Mouse (Mus musculus) forebrain, postnatal 0 days (tissue): ENCODE measurements around the gene Rnpepl1. TPM values are rescaled to one million over a fixed set of nuclear protein-coding genes. Genes with fewer than 3 reads are reported as not detected.

Experiments
- ATAC-seq: fragments of 200-750 bp; cut with Nextera tagmentation; 2 replicates; pipeline ENCODE4 v1.8.0; 2017; ENCODE audit warnings: mild to moderate bottlenecking, moderate library complexity
- DNase-seq: peaks from one replicate; pipeline ENCODE4 v3.0.0-alpha.2; 2015
- H3K27ac ChIP-seq: fragments of 300-500 bp; sonication (generic); 2 replicates; pipeline ENCODE4 v1.5.1; 2014; ENCODE audit warnings: low read depth, mild to moderate bottlenecking, antibody characterized with exemption, low read length, moderate library complexity, mixed read lengths
- H3K27me3 ChIP-seq: fragments of 300-500 bp; sonication (generic); 2 replicates; pipeline ENCODE4 v1.6.1; 2014; ENCODE audit warnings: mild to moderate bottlenecking, low read length, mixed read lengths; ENCODE audit not compliant: insufficient read depth
- H3K36me3 ChIP-seq: fragments of 300-500 bp; sonication (generic); 2 replicates; pipeline ENCODE4 v1.6.1; 2014; ENCODE audit warnings: mild to moderate bottlenecking, moderate library complexity; ENCODE audit not compliant: insufficient read depth
- H3K4me1 ChIP-seq: fragments of 300-500 bp; sonication (generic); 2 replicates; pipeline ENCODE4 v1.6.1; 2014; ENCODE audit warnings: antibody characterized with exemption; ENCODE audit not compliant: insufficient read depth
- H3K4me2 ChIP-seq: fragments of 300-500 bp; sonication (generic); 2 replicates; pipeline ENCODE4 v1.6.1; 2014; ENCODE audit warnings: low read depth, mild to moderate bottlenecking, moderate library complexity
- H3K4me3 ChIP-seq: fragments of 300-500 bp; sonication (generic); 2 replicates; pipeline ENCODE4 v1.5.1; 2014; ENCODE audit warnings: low read depth, low read length, mixed read lengths
- H3K9ac ChIP-seq: fragments of 300-500 bp; sonication (generic); 2 replicates; pipeline ENCODE4 v1.6.1; 2014; ENCODE audit warnings: mild to moderate bottlenecking
- H3K9me3 ChIP-seq: fragments of 300-500 bp; sonication (generic); 2 replicates; pipeline ENCODE4 v1.6.1; 2016; ENCODE audit warnings: low read length
- CTCF ChIP-seq: sonication (generic); IDR thresholded peaks from 2 replicates; pipeline ENCODE4 v1.5.1; 2016; ENCODE audit warnings: antibody characterized with exemption, control low read depth, low read depth
- WGBS: fragments of 180-500 bp; shearing (Covaris S2); extraction: QIAGEN DNeasy Blood & Tissue Kit; methylation state at CpG from one replicate; pipeline ENCODE4 v1.1.7; 2014; 5-methylcytosine and 5-hydroxymethylcytosine counted together
- polyA plus RNA-seq: library from polyadenylated mRNA; unstranded; fragments of >200 nt; fragmentation: Nextera tagmentation; extraction: Ambion mirVana; gene quantifications from 2 replicates; pipeline ENCODE4 v1.2.1, GENCODE M21; 2015
- total RNA-seq: library from RNA; depleted of rRNA; stranded (reverse); fragments of >200 nt; gene quantifications from 2 replicates; pipeline ENCODE4 v1.2.3, GENCODE M21; 2014

Rnpepl1 gene
- total and polyA plus RNA-seq, 2 experiments from 2014 or later, result 25.3 to 36.8 TPM

DNA sequence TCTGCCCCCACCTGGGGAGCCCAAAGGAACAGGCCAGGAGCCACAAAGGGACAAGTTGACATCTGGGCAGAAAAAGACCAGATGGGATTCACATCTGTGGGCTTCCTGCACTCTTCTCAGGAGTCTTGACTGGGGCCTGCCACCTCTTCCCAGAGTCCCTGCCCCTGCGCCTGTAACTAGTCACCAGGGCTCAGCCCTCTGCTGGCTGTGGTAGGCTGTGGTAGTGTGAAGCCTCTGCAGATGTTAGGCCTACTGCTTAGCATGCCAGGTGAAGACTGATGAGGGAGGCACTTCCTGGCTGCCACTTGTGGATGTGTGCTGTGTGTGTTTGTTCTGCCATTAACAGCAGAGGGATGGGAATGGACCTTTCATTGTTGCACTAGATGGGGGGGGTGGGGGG lies 1.7 kb downstream of the Rnpepl1 start:
- no peaks in the 10 kb centered on the region for H3K27me3 ChIP-seq
- no peak for DNase-seq
- 43% methylated on average over 1 of the region's 1 CpGs for WGBS
- peaks cover 28% of the 10 kb centered on the region for H3K4me1 ChIP-seq
- H3K9ac ChIP-seq, result peak overlapping the region; percentile 97
- H3K4me2 ChIP-seq, result peak overlapping the region; percentile 97
- peak; percentile 45 for TF ChIP-seq CTCF
- peaks cover 32% of the 10 kb centered on the region for H3K36me3 ChIP-seq
- no peak overlapping the region for H3K27ac ChIP-seq
- no peak for ATAC-seq
- H3K4me3 ChIP-seq, result peak overlapping the region; percentile 86
- H3K9me3 ChIP-seq, result no peaks in the 10 kb centered on the region

DNA sequence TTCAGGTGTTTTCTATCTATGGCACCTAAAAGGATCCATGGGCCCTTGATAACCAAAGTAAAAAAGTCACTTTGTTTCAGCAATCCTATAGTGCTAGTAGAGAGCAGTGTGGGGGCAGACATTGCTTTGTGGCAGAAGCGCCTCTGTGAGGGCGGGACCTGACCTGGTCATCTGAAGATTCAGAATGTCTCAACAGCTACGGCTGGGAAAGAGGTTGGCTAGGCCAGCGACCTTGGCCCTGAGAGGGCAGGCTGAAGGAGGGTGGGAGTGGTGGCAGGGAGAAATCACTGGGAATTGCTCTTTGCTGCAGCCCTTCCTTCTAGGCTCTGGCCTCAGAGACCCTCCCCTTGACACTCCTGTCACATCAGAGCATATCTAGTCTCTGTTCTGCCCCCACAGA lies 3.7 kb downstream of the Rnpepl1 start:
- H3K27me3 ChIP-seq, result no peaks in the 10 kb centered on the region
- 78% methylated on average over 4 of the region's 4 CpGs for WGBS
- H3K36me3 ChIP-seq, result peaks cover 51% of the 10 kb centered on the region
- TF ChIP-seq CTCF, result no peak
- no peak overlapping the region for H3K27ac ChIP-seq
- H3K4me2 ChIP-seq, result no peak overlapping the region
- no peak for DNase-seq
- no peaks in the 10 kb centered on the region for H3K9me3 ChIP-seq
- no peak overlapping the region for H3K4me3 ChIP-seq
- H3K9ac ChIP-seq, result no peak overlapping the region
- H3K4me1 ChIP-seq, result peaks cover 21% of the 10 kb centered on the region
- no peak for ATAC-seq

GRCm38 (mm10) chr1:92914993-92915392 lies 4.4 kb downstream of the Rnpepl1 start:
- H3K4me2 ChIP-seq, result no peak overlapping the region
- ATAC-seq, result no peak
- H3K4me1 ChIP-seq, result peaks cover 13% of the 10 kb centered on the region
- 94% methylated on average over 11 of the region's 11 CpGs for WGBS
- DNase-seq, result no peak
- no peak overlapping the region for H3K9ac ChIP-seq
- H3K4me3 ChIP-seq, result no peak overlapping the region
- no peaks in the 10 kb centered on the region for H3K27me3 ChIP-seq
- peaks cover 59% of the 10 kb centered on the region for H3K36me3 ChIP-seq
- no peaks in the 10 kb centered on the region for H3K9me3 ChIP-seq
- no peak for TF ChIP-seq CTCF
- no peak overlapping the region for H3K27ac ChIP-seq

DNA sequence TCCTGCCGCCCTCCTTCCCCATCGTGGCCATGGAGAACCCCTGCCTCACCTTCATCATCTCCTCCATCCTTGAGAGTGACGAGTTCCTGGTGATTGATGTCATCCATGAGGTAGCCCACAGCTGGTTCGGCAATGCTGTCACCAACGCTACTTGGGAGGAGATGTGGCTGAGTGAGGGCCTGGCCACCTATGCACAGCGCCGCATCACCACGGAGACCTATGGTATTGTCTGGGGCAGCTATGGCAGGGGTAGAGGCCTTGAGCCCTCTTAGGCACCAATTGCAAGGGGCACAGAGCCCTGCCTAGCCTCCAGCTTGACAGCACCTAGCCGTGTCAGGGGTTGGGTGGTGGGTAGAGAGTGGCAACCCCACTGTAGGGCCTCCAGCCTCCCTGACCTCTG lies 6.1 kb downstream of the Rnpepl1 start:
- ATAC-seq, result no peak
- Histone ChIP-seq H3K4me2 (no peak overlapping the region), H3K4me3 (no peak overlapping the region), H3K9me3 (no peaks in the 10 kb centered on the region), H3K36me3 (peaks cover 71% of the 10 kb centered on the region), H3K27ac (no peak overlapping the region), H3K27me3 (no peaks in the 10 kb centered on the region), H3K4me1 (peaks cover 11% of the 10 kb centered on the region; the same call in 1 of the 2 replicates), H3K9ac (no peak overlapping the region)
- no peak for DNase-seq
- TF ChIP-seq CTCF, result no peak
- 95% methylated on average over 9 of the region's 9 CpGs for WGBS

- Histone ChIP-seq H3K27me3 (no peaks in the 10 kb centered on the region), H3K4me2 (no peak overlapping the region), H3K27ac (no peak overlapping the region), H3K4me1 (no peaks in the 10 kb centered on the region), H3K9ac (no peak overlapping the region), H3K9me3 (no peaks in the 10 kb centered on the region), H3K4me3 (no peak overlapping the region), H3K36me3 (peaks cover 70% of the 10 kb centered on the region)
- no peak for TF ChIP-seq CTCF
- ATAC-seq (no peak), DNase-seq (no peak)
- 97% methylated on average over 11 of the region's 11 CpGs for WGBS
Measured at GRCm38 (mm10) chr1:92919151-92919550, 8.6 kb downstream of the Rnpepl1 start.

DNA sequence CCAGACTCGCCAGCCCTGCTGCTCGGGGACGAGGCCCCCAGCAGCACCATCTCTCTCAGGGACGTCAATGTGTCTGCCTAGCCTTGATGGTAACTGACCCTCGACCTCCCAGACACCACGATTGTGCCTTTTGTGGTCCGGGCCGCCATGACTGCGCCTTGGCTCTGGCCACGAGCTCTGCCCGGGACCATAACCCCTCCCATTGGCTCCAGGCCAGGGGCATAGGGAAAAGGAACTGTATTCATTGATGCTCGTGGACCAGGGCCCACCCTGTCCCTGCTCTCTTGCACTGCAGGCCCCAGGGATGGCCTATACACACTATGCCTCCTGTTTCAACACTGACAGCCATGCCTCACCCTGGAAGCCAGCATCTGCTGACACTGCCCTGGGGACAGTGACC lies 9.2 kb downstream of the Rnpepl1 start:
- Histone ChIP-seq H3K9me3 (no peaks in the 10 kb centered on the region), H3K9ac (no peak overlapping the region), H3K4me3 (no peak overlapping the region), H3K36me3 (peaks cover 64% of the 10 kb centered on the region), H3K4me2 (no peak overlapping the region), H3K4me1 (no peaks in the 10 kb centered on the region), H3K27ac (no peak overlapping the region), H3K27me3 (no peaks in the 10 kb centered on the region)
- DNase-seq (no peak), ATAC-seq (no peak; the same call in 1 of the 2 replicates)
- no peak for TF ChIP-seq CTCF
- 66% methylated on average over 12 of the region's 12 CpGs for WGBS

DNA sequence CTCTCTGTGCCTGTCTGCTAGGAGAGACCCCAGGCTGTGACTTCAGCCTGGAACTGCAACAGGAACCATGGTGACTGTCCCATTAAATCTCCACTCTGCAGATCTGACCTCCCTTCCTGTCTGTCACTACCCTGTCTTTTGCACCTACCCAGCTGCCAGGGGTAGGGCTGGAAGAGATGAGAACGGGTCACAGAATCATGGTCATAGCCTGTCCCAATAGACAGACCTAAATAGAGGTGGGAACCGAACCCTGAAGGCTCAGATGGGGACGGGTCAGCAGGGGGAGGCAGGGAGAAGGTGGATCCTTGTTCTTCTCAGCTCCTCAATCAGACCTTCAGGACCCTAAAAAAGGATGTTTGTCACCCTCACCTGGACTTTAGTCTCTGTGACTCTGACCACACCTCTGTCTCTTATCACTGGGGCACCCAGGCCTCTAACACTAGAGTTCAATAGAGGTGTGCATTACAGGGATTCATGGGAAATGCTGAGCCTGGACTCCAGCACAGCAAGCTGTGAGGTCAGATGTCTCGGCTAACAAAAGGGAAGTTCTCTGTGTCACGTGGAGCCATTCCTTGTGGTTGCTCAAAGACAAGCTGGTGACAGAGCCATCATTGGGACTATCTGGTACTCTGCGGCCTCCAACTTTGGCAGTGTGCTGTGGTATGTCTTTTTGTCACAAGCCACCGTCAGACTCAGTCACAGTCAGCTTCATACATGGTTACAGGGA lies 10.1 kb downstream of the Rnpepl1 start:
- Histone ChIP-seq H3K9me3 (no peaks in the 10 kb centered on the region), H3K27me3 (no peaks in the 10 kb centered on the region), H3K4me3 (no peak overlapping the region), H3K4me1 (no peaks in the 10 kb centered on the region), H3K36me3 (peaks cover 56% of the 10 kb centered on the region), H3K4me2 (no peak overlapping the region), H3K27ac (no peak overlapping the region), H3K9ac (no peak overlapping the region)
- 85% methylated on average over 7 of the region's 7 CpGs for WGBS
- DNase-seq (no peak), ATAC-seq (no peak)
- no peak for TF ChIP-seq CTCF
